Mouse (Mus musculus): ENCODE data around the gene Wdr66.

Gene Wdr66

GRCm38 (mm10) chr5:123368869-123369488 is 117.1 kb downstream of the Wdr66 start:
- peak; percentile 63 for DNase-seq

DNA sequence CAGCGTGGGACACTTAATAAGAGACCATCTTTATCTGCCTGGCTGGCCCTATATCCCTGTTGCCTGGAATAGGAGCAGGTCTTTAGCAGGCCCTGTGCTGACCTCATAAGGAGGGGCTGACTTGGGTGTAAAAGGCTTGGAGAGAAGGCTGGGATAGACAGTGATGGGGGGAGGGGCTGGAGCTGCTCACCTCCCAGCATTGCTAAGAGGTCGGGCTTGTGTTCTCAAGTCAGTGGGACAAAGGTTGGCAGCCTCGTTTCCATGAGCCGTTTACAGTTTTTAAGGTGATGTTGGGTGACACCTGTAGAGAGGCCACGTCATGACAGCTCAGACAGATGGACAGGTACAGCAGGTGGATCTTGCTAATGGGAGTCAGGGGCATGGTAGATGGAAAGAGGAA is 118.1 kb downstream of the Wdr66 start:
- no peak for DNase-seq

- DNase-seq = no peak
Measured at GRCm38 (mm10) chr5:123375262-123375661, 123.4 kb downstream of the Wdr66 start.

- no peak for DNase-seq
Measured at GRCm38 (mm10) chr5:123375793-123376452, 124.0 kb downstream of the Wdr66 start.

DNA sequence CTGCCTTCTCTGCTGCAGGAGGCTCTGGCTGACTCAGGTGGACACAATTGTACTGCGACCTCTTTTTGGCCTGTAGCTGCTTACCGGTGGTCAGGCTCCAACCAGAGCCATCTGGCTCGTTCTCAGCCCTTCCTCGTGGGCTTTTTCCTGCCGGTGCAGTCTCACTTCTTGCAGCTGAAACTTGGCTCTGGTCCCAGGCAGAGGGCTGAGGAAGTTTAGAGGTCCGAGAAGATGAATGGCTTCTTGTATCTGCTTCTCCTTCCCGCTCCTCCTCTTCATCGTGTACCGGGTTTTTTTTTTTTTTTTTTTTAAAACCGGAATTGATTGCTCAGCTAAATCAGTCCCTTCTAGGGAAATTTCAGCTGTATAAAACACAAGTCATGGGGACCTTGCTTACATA is 124.7 kb downstream of the Wdr66 start:
- peak; percentile 57 for DNase-seq
